Mouse (Mus musculus) liver, postnatal 0 days (tissue): ENCODE results near the gene Dpy30.
"Not testable (repeated sequence)": the region's sequence is repeated elsewhere in the genome, so short reads cannot be mapped to it uniquely, and the experiment has no call there.

Experiments
- CTCF ChIP-seq: sonication (generic); IDR thresholded peaks from 2 replicates; pipeline ENCODE4 v1.5.1; 2016; ENCODE audit warnings: antibody characterized with exemption, low read depth
- EP300 ChIP-seq: IDR thresholded peaks from 2 replicates; pipeline ENCODE4 v1.6.1; 2016; ENCODE audit warnings: antibody characterized with exemption, low read depth, mild to moderate bottlenecking

DNA sequence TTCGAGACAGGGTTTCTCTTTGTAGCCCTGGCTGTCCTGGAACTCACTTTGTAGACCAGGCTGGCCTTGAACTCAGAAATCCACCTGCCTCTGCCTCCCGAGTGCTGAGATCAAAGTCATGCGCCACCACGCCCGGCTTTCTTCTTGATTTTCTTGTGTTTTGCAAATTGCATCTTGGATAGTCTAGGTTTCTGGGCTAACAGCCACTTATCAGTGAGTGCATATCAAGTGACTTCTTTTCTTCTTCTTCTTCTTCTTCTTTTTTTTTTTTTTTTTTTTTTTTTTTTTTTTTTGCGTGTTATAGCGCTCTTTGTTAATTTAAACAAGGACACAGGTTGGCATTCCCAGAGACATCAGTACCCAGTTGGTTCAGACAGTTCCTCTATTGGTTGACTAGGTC lies 3.5 kb upstream of the Dpy30 start:
- TF ChIP-seq CTCF, EP300: not testable (repeated sequence)
